Mouse (Mus musculus) liver, embryonic 12.5 days (tissue): Measurements from ENCODE around the gene Phlda2. TPM values are rescaled to one million over a fixed set of nuclear protein-coding genes. Genes with fewer than 3 reads are reported as not detected.

Experiments used
- ATAC-seq: fragments of 200-750 bp; cut with Nextera tagmentation; 2 replicates; pipeline ENCODE4 v1.8.0; 2017; ENCODE audit warnings: moderate number of reproducible peaks, mild to moderate bottlenecking, moderate library complexity
- H3K27ac ChIP-seq: fragments of 300-500 bp; sonication (generic); 2 replicates; pipeline ENCODE4 v1.5.1; 2016; ENCODE audit warnings: mild to moderate bottlenecking
- H3K27me3 ChIP-seq: fragments of 300-500 bp; sonication (generic); replicated peaks from 2 replicates; pipeline ENCODE4 v1.6.1; 2016; ENCODE audit warnings: mild to moderate bottlenecking, moderate library complexity
- H3K36me3 ChIP-seq: fragments of 300-500 bp; sonication (generic); 2 replicates; pipeline ENCODE4 v1.6.1; 2016; ENCODE audit warnings: mild to moderate bottlenecking, moderate library complexity
- H3K4me1 ChIP-seq: fragments of 300-500 bp; sonication (generic); 2 replicates; pipeline ENCODE4 v1.6.1; 2016
- H3K4me2 ChIP-seq: fragments of 300-500 bp; sonication (generic); 2 replicates; pipeline ENCODE4 v1.6.1; 2016; ENCODE audit warnings: mild to moderate bottlenecking, moderate library complexity
- H3K4me3 ChIP-seq: fragments of 300-500 bp; sonication (generic); 2 replicates; pipeline ENCODE4 v1.5.1; 2016; ENCODE audit warnings: mild to moderate bottlenecking, moderate library complexity
- H3K9ac ChIP-seq: fragments of 300-500 bp; sonication (generic); 2 replicates; pipeline ENCODE4 v1.6.1; 2016; ENCODE audit warnings: mild to moderate bottlenecking, moderate library complexity
- H3K9me3 ChIP-seq: fragments of 300-500 bp; sonication (generic); replicated peaks from 2 replicates; pipeline ENCODE4 v1.6.1; 2016; ENCODE audit warnings: mild to moderate bottlenecking, moderate library complexity
- WGBS: fragments of 180-500 bp; shearing (Covaris S2); methylation state at CpG from one replicate; pipeline ENCODE4 v1.1.7; 2016; ENCODE audit not compliant: insufficient replicate concordance; 5-methylcytosine and 5-hydroxymethylcytosine counted together
- polyA plus RNA-seq: library from polyadenylated mRNA; unstranded; fragments of >200 nt; fragmentation: Nextera tagmentation; extraction: Ambion mirVana; gene quantifications from 2 replicates; pipeline ENCODE4 v1.2.1, GENCODE M21; 2016

The Phlda2 gene
- polyA plus RNA-seq, 1 experiment from 2014 or later: 18.1 TPM

- peaks cover 85% of the 10 kb centered on the region for H3K27me3 ChIP-seq
- peaks cover 19% of the 10 kb centered on the region for H3K4me1 ChIP-seq
Measured at GRCm38 (mm10) chr7:143500912-143501311, 2.0 kb downstream of the Phlda2 start.

GRCm38 (mm10) chr7:143498584-143498983 lies 4.4 kb downstream of the Phlda2 start:
- Histone ChIP-seq H3K4me1 (peaks cover 30% of the 10 kb centered on the region), H3K9ac (no peak overlapping the region), H3K9me3 (no peaks in the 10 kb centered on the region), H3K4me2 (no peak overlapping the region), H3K27me3 (peaks cover 67% of the 10 kb centered on the region), H3K27ac (no peak overlapping the region), H3K4me3 (no peak overlapping the region), H3K36me3 (no peaks in the 10 kb centered on the region)
- no peak for ATAC-seq
- 80% methylated on average over 4 of the region's 4 CpGs for WGBS

More at GRCm38 (mm10) chr7:143500912-143501311, 2.0 kb downstream of the Phlda2 start:
- H3K4me2 ChIP-seq: no peak overlapping the region
- no peak for ATAC-seq
- no peaks in the 10 kb centered on the region for H3K9me3 ChIP-seq
- no peak overlapping the region for H3K4me3 ChIP-seq
- H3K36me3 ChIP-seq: no peaks in the 10 kb centered on the region
- no peak overlapping the region for H3K9ac ChIP-seq
- H3K27ac ChIP-seq: no peak overlapping the region
- WGBS: 44% methylated on average over 2 of the region's 2 CpGs

GRCm38 (mm10) chr7:143495104-143495961 lies 7.6 kb downstream of the Phlda2 start:
- ATAC-seq: no peak
- Histone ChIP-seq H3K4me1 (peaks cover 15% of the 10 kb centered on the region), H3K27ac (no peak overlapping the region), H3K27me3 (peaks cover 56% of the 10 kb centered on the region), H3K9ac (no peak overlapping the region), H3K36me3 (no peaks in the 10 kb centered on the region), H3K9me3 (no peaks in the 10 kb centered on the region), H3K4me3 (no peak overlapping the region), H3K4me2 (no peak overlapping the region)
- WGBS: 19% methylated on average over 8 of the region's 8 CpGs

- Histone ChIP-seq H3K4me3 (no peak overlapping the region), H3K27me3 (peaks cover 53% of the 10 kb centered on the region), H3K27ac (no peak overlapping the region), H3K9me3 (no peaks in the 10 kb centered on the region), H3K4me1 (peaks cover 15% of the 10 kb centered on the region), H3K9ac (no peak overlapping the region), H3K36me3 (no peaks in the 10 kb centered on the region), H3K4me2 (no peak overlapping the region)
- ATAC-seq: no peak
- WGBS: 59% methylated on average over 6 of the region's 6 CpGs
Measured at GRCm38 (mm10) chr7:143493616-143494126, 9.3 kb downstream of the Phlda2 start.

GRCm38 (mm10) chr7:143489735-143490134 lies 13.2 kb downstream of the Phlda2 start:
- 59% methylated on average over 6 of the region's 6 CpGs for WGBS
- Histone ChIP-seq H3K27me3 (peaks cover 51% of the 10 kb centered on the region), H3K36me3 (no peaks in the 10 kb centered on the region), H3K4me3 (no peak overlapping the region), H3K9me3 (no peaks in the 10 kb centered on the region), H3K4me2 (no peak overlapping the region), H3K27ac (no peak overlapping the region), H3K4me1 (no peaks in the 10 kb centered on the region), H3K9ac (no peak overlapping the region)
- ATAC-seq: peak; percentile 56

- H3K27me3 ChIP-seq: peaks cover 52% of the 10 kb centered on the region
Measured at GRCm38 (mm10) chr7:143482541-143482940, 20.4 kb downstream of the Phlda2 start.

GRCm38 (mm10) chr7:143481806-143482387 lies 21.1 kb downstream of the Phlda2 start:
- no peak overlapping the region for H3K9ac ChIP-seq
- H3K27ac ChIP-seq: no peak overlapping the region
- WGBS: 27% methylated on average over 5 of the region's 5 CpGs
- H3K9me3 ChIP-seq: no peaks in the 10 kb centered on the region
- ATAC-seq: no peak
- H3K4me1 ChIP-seq: no peaks in the 10 kb centered on the region
- H3K4me2 ChIP-seq: no peak overlapping the region
- no peaks in the 10 kb centered on the region for H3K36me3 ChIP-seq
- peaks cover 52% of the 10 kb centered on the region for H3K27me3 ChIP-seq
- no peak overlapping the region for H3K4me3 ChIP-seq

More at GRCm38 (mm10) chr7:143482541-143482940, 20.4 kb downstream of the Phlda2 start:
- H3K4me1 ChIP-seq: no peaks in the 10 kb centered on the region
- peak; percentile 25; the same call in 1 of the 2 replicates for ATAC-seq
- H3K27ac ChIP-seq: no peak overlapping the region
- no peaks in the 10 kb centered on the region for H3K36me3 ChIP-seq
- no peak overlapping the region for H3K4me2 ChIP-seq
- H3K4me3 ChIP-seq: no peak overlapping the region
- no peaks in the 10 kb centered on the region for H3K9me3 ChIP-seq
- no peak overlapping the region for H3K9ac ChIP-seq
- WGBS: 21% methylated on average over 6 of the region's 6 CpGs

- 0 out of 2 replicates have a peak, but pooled peaks have one; percentile 9 for ATAC-seq
- H3K27me3 ChIP-seq: peaks cover 45% of the 10 kb centered on the region
- no peak overlapping the region for H3K9ac ChIP-seq
Measured at GRCm38 (mm10) chr7:143480498-143480897, 22.5 kb downstream of the Phlda2 start.

GRCm38 (mm10) chr7:143477800-143478199 lies 25.1 kb downstream of the Phlda2 start:
- 75% methylated on average over 5 of the region's 5 CpGs for WGBS
- H3K4me1 ChIP-seq: peaks cover 20% of the 10 kb centered on the region
- no peaks in the 10 kb centered on the region for H3K36me3 ChIP-seq
- H3K27me3 ChIP-seq: peaks cover 32% of the 10 kb centered on the region
- no peaks in the 10 kb centered on the region for H3K9me3 ChIP-seq
- no peak overlapping the region for H3K4me3 ChIP-seq
- no peak overlapping the region for H3K27ac ChIP-seq
- no peak overlapping the region for H3K9ac ChIP-seq
- no peak for ATAC-seq
- H3K4me2 ChIP-seq: no peak overlapping the region

More at GRCm38 (mm10) chr7:143480498-143480897, 22.5 kb downstream of the Phlda2 start:
- H3K4me2 ChIP-seq: no peak overlapping the region
- WGBS: 19% methylated on average over 13 of the region's 13 CpGs
- 0 out of 2 replicates have a peak, but pooled peaks cover 8% of the 10 kb centered on the region for H3K4me1 ChIP-seq
- H3K4me3 ChIP-seq: no peak overlapping the region
- H3K9me3 ChIP-seq: no peaks in the 10 kb centered on the region
- no peaks in the 10 kb centered on the region for H3K36me3 ChIP-seq
- no peak overlapping the region for H3K27ac ChIP-seq

- no peak overlapping the region for H3K9ac ChIP-seq
- H3K9me3 ChIP-seq: no peaks in the 10 kb centered on the region
- peaks cover 26% of the 10 kb centered on the region for H3K27me3 ChIP-seq
- H3K4me2 ChIP-seq: no peak overlapping the region
- H3K27ac ChIP-seq: no peak overlapping the region
- H3K4me1 ChIP-seq: peaks cover 20% of the 10 kb centered on the region
- 66% methylated on average over 3 of the region's 3 CpGs for WGBS
- H3K4me3 ChIP-seq: no peak overlapping the region
- ATAC-seq: no peak
- H3K36me3 ChIP-seq: no peaks in the 10 kb centered on the region
Measured at GRCm38 (mm10) chr7:143476702-143477335, 26.1 kb downstream of the Phlda2 start.

GRCm38 (mm10) chr7:143475876-143476275 lies 27.1 kb downstream of the Phlda2 start:
- H3K27ac ChIP-seq: no peak overlapping the region
- H3K4me2 ChIP-seq: no peak overlapping the region
- 45% methylated on average over 11 of the region's 11 CpGs for WGBS
- ATAC-seq: peak; percentile 27; the same call in 1 of the 2 replicates
- H3K9me3 ChIP-seq: no peaks in the 10 kb centered on the region
- H3K27me3 ChIP-seq: peaks cover 17% of the 10 kb centered on the region
- no peak overlapping the region for H3K9ac ChIP-seq
- no peak overlapping the region for H3K4me3 ChIP-seq
- H3K4me1 ChIP-seq: peaks cover 20% of the 10 kb centered on the region
- H3K36me3 ChIP-seq: no peaks in the 10 kb centered on the region
